Mouse (Mus musculus) neural tube, embryonic 14.5 days (tissue): Measurements from ENCODE around the gene Ift22. TPM values are rescaled to one million over a fixed set of nuclear protein-coding genes. Genes with fewer than 3 reads are reported as not detected.

ENCODE experiments used
- ATAC-seq: fragments of 200-750 bp; cut with Nextera tagmentation; 2 replicates; pipeline ENCODE4 v1.8.0; 2017; ENCODE audit warnings: low read depth, mild to moderate bottlenecking, moderate TSS enrichment, moderate library complexity
- H3K27ac ChIP-seq: fragments of 300-500 bp; sonication (generic); 2 replicates; pipeline ENCODE4 v1.5.1; 2014; ENCODE audit warnings: low read depth, mild to moderate bottlenecking, control low read depth, low read length, moderate library complexity, mixed read lengths
- H3K27me3 ChIP-seq: fragments of 300-500 bp; sonication (generic); 2 replicates; pipeline ENCODE4 v1.6.1; 2014; ENCODE audit warnings: low read length; ENCODE audit not compliant: control insufficient read depth, insufficient read depth
- H3K36me3 ChIP-seq: fragments of 300-500 bp; sonication (generic); 2 replicates; pipeline ENCODE4 v1.6.1; 2014; ENCODE audit warnings: low read length, mixed read lengths; ENCODE audit not compliant: control insufficient read depth, insufficient read depth
- H3K4me1 ChIP-seq: fragments of 300-500 bp; sonication (generic); 2 replicates; pipeline ENCODE4 v1.6.1; 2014; ENCODE audit warnings: low read length; ENCODE audit not compliant: control insufficient read depth, insufficient read depth
- H3K4me2 ChIP-seq: fragments of 300-500 bp; sonication (generic); 2 replicates; pipeline ENCODE4 v1.6.1; 2014; ENCODE audit warnings: mild to moderate bottlenecking, low read depth, low read length, control low read depth
- H3K4me3 ChIP-seq: fragments of 300-500 bp; sonication (generic); 2 replicates; pipeline ENCODE4 v1.5.1; 2014; ENCODE audit warnings: low read depth, low read length, control low read depth, mixed read lengths
- H3K9ac ChIP-seq: fragments of 300-500 bp; sonication (generic); replicated peaks from 2 replicates; pipeline ENCODE4 v1.6.1; 2014; ENCODE audit warnings: low read depth, mild to moderate bottlenecking, control low read depth, low read length, mixed read lengths
- H3K9me3 ChIP-seq: fragments of 300-500 bp; sonication (generic); 2 replicates; pipeline ENCODE4 v1.6.1; 2016; ENCODE audit warnings: low read length; ENCODE audit not compliant: control insufficient read depth
- WGBS: fragments of 180-500 bp; shearing (Covaris S2); extraction: QIAGEN DNeasy Blood & Tissue Kit; methylation state at CpG from one replicate; pipeline ENCODE4 v1.1.7; 2014; 5-methylcytosine and 5-hydroxymethylcytosine counted together
- polyA plus RNA-seq: library from polyadenylated mRNA; unstranded; fragments of >200 nt; fragmentation: Nextera tagmentation; extraction: Ambion mirVana; gene quantifications from 2 replicates; pipeline ENCODE4 v1.2.1, GENCODE M21; 2014

Ift22 gene
- polyA plus RNA-seq, 1 experiment from 2014 or later, result 119 TPM

DNA sequence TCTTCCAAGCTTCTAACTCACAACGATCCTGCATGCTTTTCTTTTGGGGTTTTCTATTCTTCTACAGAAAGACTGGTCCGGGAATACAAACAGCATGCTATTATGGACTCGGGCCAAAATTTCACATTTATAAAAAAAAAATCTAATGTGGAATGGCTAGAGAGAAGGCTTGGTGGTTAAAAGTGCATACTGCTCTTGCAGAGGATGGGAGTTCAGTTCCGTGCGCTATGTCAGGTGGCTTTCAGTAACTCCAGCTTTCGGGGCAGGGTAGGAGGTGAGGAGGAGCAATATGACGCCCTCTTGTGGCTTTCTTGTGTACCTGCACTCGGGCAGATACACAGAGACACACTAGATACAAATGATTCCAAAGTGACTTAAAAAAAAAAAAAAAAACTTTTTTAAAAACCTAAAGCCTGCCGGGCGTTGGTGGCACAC, 12.4 kb upstream of the Ift22 start:
- Histone ChIP-seq H3K9ac (no peak overlapping the region), H3K9me3 (no peaks in the 10 kb centered on the region), H3K4me2 (no peak overlapping the region), H3K27ac (no peak overlapping the region), H3K36me3 (no peaks in the 10 kb centered on the region), H3K4me3 (no peak overlapping the region), H3K27me3 (no peaks in the 10 kb centered on the region), H3K4me1 (no peaks in the 10 kb centered on the region)
- no peak for ATAC-seq
- 64% methylated on average over 10 of the region's 10 CpGs for WGBS

DNA sequence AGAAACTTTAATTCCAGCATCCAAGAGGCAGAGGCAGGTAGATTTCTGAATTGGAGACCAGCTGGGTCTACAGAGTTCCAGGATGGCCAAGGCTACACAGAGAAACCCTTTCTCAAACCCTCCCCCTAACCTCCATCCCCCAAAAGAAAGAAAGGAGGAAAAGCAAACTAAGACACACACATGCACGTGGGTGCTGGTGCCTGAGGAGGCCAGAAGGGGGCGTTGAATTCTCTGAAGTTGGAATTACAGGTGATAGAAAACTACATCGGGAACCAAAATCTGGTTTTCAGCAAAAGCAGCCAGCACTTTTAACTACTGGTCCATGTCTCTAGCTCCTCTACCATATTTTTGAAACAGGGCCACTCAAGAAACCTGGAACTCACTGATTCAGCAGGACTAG, 3.3 kb upstream of the Ift22 start:
- 71% methylated on average over 3 of the region's 3 CpGs for WGBS
- H3K27ac ChIP-seq, result no peak overlapping the region
- no peak overlapping the region for H3K9ac ChIP-seq
- peaks cover 4% of the 10 kb centered on the region; the same call in 1 of the 2 replicates for H3K4me1 ChIP-seq
- H3K4me2 ChIP-seq, result no peak overlapping the region
- H3K4me3 ChIP-seq, result no peak overlapping the region
- ATAC-seq, result no peak
- no peaks in the 10 kb centered on the region for H3K36me3 ChIP-seq
- H3K9me3 ChIP-seq, result no peaks in the 10 kb centered on the region
- H3K27me3 ChIP-seq, result no peaks in the 10 kb centered on the region

DNA sequence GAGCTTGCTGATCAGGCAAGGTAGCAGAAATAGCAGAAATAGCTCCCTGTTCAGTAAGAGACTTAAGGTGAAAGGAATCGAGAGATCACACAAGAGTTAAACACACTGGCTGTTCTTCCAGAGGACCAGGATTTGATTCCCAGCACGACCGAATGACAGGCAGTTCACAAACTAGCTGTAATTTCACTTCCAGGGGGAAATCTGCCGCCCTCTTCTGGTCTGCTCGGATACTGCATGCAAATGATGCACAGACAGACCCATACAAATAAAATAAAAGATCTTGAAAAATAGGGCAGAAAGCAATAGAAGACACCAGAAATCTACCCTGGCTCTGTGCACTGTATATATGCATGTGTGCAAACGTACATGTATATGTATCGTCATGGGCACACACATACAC, 2.3 kb upstream of the Ift22 start:
- H3K4me2 ChIP-seq, result no peak overlapping the region
- no peak for ATAC-seq
- no peak overlapping the region for H3K9ac ChIP-seq
- no peaks in the 10 kb centered on the region for H3K9me3 ChIP-seq
- no peak overlapping the region for H3K4me3 ChIP-seq
- H3K4me1 ChIP-seq, result peaks cover 4% of the 10 kb centered on the region; the same call in 1 of the 2 replicates
- H3K27me3 ChIP-seq, result no peaks in the 10 kb centered on the region
- 56% methylated on average over 7 of the region's 7 CpGs for WGBS
- H3K36me3 ChIP-seq, result no peaks in the 10 kb centered on the region
- H3K27ac ChIP-seq, result no peak overlapping the region

- Histone ChIP-seq H3K27me3 (no peaks in the 10 kb centered on the region), H3K36me3 (peaks cover 2% of the 10 kb centered on the region; the same call in 1 of the 2 replicates), H3K9me3 (no peaks in the 10 kb centered on the region), H3K4me2 (peak overlapping the region; percentile 61), H3K4me3 (peak overlapping the region; percentile 76), H3K27ac (no peak overlapping the region), H3K9ac (no peak overlapping the region), H3K4me1 (peaks cover 4% of the 10 kb centered on the region; the same call in 1 of the 2 replicates)
- WGBS, result 42% methylated on average over 9 of the region's 9 CpGs
- peak; percentile 22; the same call in 1 of the 2 replicates for ATAC-seq
Observed at GRCm38 (mm10) chr5:136907587-136907986, 363 bp upstream of the Ift22 start.

DNA sequence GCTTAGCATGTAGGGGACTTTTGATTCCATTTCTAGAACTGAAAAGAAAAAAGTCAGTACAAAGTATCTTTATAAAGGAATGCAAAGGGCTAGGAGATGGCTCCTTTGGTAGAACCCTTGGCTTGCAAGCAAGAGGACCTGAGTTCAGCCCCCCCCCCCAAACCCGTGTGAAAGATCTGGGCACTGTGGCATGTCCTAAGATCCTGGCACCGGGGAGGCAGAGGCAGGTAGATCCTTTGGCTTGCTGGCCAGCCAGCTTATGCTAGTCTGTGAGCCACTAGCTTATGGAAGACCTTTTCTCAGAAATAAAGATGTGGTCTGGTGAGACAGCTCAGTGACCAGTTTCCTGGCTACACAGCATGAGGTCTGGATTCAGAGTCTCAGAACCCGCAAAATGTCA, 6.2 kb downstream of the Ift22 start:
- H3K4me3 ChIP-seq, result no peak overlapping the region
- no peaks in the 10 kb centered on the region for H3K9me3 ChIP-seq
- H3K9ac ChIP-seq, result no peak overlapping the region
- 83% methylated on average over 3 of the region's 3 CpGs for WGBS
- no peak for ATAC-seq
- H3K27ac ChIP-seq, result no peak overlapping the region
- H3K4me1 ChIP-seq, result no peaks in the 10 kb centered on the region
- H3K27me3 ChIP-seq, result no peaks in the 10 kb centered on the region
- H3K36me3 ChIP-seq, result peaks cover 7% of the 10 kb centered on the region; the same call in 1 of the 2 replicates
- H3K4me2 ChIP-seq, result no peak overlapping the region

DNA sequence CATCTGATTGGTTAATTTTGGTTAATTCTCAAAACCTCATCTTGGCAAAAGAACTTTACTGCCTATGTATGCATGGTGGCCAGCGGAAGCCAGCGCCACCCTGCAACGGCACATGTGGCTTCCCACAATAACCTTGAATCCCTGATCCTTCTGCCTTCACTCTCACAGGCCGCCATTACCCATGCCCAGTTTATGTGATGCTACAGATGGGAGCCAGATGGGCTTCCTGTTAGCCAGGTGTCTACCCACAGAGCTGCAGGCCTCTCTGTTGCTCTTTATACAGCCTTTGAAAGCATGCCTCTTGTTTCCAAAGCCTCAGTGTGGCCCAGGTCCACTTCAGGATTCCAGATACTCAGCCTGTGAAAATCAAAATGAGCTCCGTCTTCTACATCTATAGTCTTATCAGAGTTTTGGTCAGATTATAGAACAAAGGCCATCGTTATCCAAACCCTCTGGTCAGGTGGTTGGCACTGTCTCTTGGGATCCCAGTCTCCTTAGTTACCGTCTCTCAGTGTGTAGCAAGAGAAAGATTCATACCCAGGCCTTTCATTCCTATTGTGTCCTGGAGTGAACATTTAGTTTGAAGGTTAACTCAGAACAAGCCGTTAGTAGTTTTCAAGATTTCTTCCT, 9.8 kb downstream of the Ift22 start:
- no peaks in the 10 kb centered on the region for H3K27me3 ChIP-seq
- H3K4me1 ChIP-seq, result peaks cover 4% of the 10 kb centered on the region; the same call in 1 of the 2 replicates
- peaks cover 3% of the 10 kb centered on the region; the same call in 1 of the 2 replicates for H3K36me3 ChIP-seq
- no peak overlapping the region for H3K4me3 ChIP-seq
- no peak overlapping the region for H3K9ac ChIP-seq
- ATAC-seq, result no peak
- WGBS, result 96% methylated on average over 8 of the region's 8 CpGs
- no peaks in the 10 kb centered on the region for H3K9me3 ChIP-seq
- H3K4me2 ChIP-seq, result no peak overlapping the region
- H3K27ac ChIP-seq, result no peak overlapping the region

GRCm38 (mm10) chr5:136918655-136919472, 10.9 kb downstream of the Ift22 start:
- H3K27ac ChIP-seq, result peak overlapping the region; percentile 67
- H3K9ac ChIP-seq, result peak overlapping the region; percentile 69
- no peaks in the 10 kb centered on the region for H3K36me3 ChIP-seq
- peaks cover 4% of the 10 kb centered on the region; the same call in 1 of the 2 replicates for H3K4me1 ChIP-seq
- H3K9me3 ChIP-seq, result no peaks in the 10 kb centered on the region
- H3K4me2 ChIP-seq, result peak overlapping the region; percentile 83
- no peaks in the 10 kb centered on the region for H3K27me3 ChIP-seq
- peak; percentile 90 for ATAC-seq
- 3% methylated on average over 38 of the region's 38 CpGs for WGBS
- peak overlapping the region; percentile 55 for H3K4me3 ChIP-seq

DNA sequence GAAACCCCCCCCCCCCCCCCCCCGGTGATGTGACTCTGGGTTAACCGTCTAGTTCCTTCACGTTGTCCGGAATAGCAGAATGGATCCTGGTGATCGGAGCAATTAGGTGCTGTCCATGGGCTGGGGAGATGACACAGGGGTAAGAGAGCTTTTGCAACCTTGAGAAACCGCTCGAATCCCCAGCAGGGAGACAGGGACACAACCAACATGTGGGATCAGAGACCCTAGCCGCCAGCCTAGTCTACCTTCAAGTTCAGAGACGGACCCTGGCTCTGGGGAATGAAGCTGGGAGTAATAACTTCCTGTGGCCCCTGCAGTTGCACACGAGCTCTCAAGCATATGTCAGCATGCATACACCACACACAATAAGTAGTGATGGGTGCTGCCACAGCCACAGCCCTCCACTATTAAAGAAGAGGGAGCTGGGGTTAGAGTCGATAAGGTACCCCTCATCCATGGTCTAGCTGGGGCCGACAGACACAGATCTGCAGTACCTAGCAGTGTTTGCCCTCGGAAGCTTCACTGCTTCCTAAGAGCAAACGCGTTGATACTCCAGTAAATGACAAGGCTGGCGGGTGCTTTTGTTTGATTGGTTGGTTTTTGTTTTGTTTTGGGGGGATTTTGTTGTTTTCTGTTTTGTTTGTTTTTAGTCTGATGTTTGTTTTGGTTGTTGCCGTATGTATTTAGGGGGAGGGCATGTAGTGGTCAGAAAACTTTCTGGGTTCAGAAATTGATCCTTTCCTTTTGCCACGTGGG, 11.8 kb downstream of the Ift22 start:
- WGBS, result 29% methylated on average over 16 of the region's 18 CpGs

More for the DNA sequence above, 11.8 kb downstream of the Ift22 start:
- peak; percentile 16; the same call in 1 of the 2 replicates for ATAC-seq
- peaks cover 4% of the 10 kb centered on the region; the same call in 1 of the 2 replicates for H3K4me1 ChIP-seq
- peak overlapping the region; percentile 83 for H3K4me2 ChIP-seq
- H3K9ac ChIP-seq, result peak overlapping the region; percentile 69
- H3K36me3 ChIP-seq, result no peaks in the 10 kb centered on the region
- H3K9me3 ChIP-seq, result no peaks in the 10 kb centered on the region
- peak overlapping the region; percentile 55 for H3K4me3 ChIP-seq
- H3K27me3 ChIP-seq, result no peaks in the 10 kb centered on the region
- no peak overlapping the region for H3K27ac ChIP-seq
